Mouse (Mus musculus) left cerebral cortex, postnatal 36 days (tissue): ENCODE results near the gene C8g. TPM values are rescaled to one million over a fixed set of nuclear protein-coding genes. Genes with fewer than 3 reads are reported as not detected.

Source experiments
- DNase-seq, 2 experiments: peaks; one replicate each; pipeline ENCODE4 v3.0.0; 2021 to 2022; ENCODE audit warnings: low spot score in 2 of 2, mixed read lengths in 1 of 2
- intact Hi-C: fragments of 180-260 bp; cut with DNase I; formaldehyde crosslinking; loops from one replicate; pipeline ENCODE4 v1.15.1; 2025
- total RNA-seq, 2 experiments: library from RNA; stranded (reverse); gene quantifications; 2 replicates each; pipeline ENCODE4 v1.2.3; 2021

Gene C8g
- 1 to 10 TPM; 1.0 to 1.6 TPM for total RNA-seq

GRCm38 (mm10) chr2:25501593-25502486 is at the start of gene C8g:
Gene C8g (minus strand): TSS chr2:25501719.
- no peak for DNase-seq
- intact Hi-C loops: loop anchor here (2.0 kb wide), 1 partner anchor 41 kb away; the partner anchor contains the start of gene Paxx

DNA sequence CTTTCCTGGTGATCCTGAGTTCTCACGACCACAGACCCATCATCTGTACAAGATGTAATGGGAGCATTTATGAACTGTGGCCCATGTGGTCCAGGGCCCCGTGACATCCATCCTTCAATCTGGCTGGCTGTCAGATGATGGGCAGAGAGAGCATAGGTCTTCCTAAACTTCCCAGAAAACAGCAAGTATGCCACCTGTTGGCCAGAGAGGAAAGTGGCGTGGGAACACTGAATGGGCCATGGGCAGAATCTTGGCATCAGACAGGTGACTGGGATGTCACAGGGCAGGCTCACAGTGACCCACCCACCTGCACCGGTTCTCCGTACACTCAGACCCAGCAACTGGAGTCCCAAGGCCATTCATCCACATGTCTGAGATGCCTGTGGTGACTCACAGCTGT is 49.7 kb upstream of the C8g start:
- intact Hi-C loops: no loop called here
- DNase-seq: no peak

DNA sequence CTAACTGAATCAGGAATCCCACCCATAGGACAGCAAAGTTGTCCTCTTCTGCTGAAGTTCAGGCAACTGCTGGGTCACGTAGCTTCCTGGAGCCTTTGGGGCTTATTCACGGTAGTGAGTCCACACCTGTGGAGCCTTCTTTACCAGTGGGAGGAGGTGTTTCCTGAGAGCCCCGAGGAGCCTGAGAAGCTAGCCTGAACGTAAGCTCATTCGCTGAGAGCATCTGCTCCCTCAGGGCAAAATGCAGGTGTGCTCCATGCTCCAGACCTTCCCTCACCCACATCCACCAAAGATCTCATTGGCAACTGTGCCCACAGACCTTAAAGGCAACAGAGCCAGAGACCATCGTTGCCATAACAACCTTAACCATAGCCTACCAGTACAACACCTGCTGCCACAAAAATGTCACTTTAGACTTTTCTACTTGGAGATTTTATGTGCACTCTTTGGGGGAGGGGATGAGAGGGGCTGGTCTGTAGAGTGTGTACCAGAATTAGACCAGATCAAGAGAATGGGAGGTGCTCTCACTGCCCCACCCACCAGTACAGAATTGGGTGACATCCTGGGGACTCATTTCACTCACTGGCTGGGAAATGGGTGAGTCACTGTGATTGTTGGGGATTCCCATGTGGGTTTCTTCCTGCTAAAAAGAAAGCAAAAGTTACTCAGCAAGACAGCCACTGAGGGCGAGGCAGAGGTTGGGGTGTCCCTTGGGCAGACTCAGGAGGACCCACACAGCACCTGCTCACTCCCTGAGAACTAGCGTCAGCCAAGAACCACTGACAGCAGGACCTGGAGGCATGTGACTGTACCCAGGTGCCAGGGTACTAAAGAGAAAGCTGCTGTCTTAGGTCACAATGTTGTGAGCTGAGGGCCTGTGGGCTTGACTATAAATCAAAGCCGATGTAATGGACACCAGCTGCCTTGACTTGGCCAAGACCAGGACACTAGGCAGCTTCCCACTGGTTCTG is 47.8 kb upstream of the C8g start:
- intact Hi-C loops: loop anchor here (5.0 kb wide), 1 partner anchor 122 kb away; the partner anchor contains the start of gene Abca2
- no peak for DNase-seq

GRCm38 (mm10) chr2:25546811-25547491 is 45.4 kb upstream of the C8g start, which contains the start of gene Traf2:
Gene Traf2 (minus strand): TSS chr2:25546940.
- peak; percentile 97 to 99 for DNase-seq
- intact Hi-C loops: loop anchor here (5.0 kb wide), 1 partner anchor 120 kb away; the partner anchor contains the start of gene Abca2

- DNase-seq: no peak
- intact Hi-C loops: loop anchor here (5.0 kb wide), 1 partner anchor 119 kb away; the partner anchor contains the start of gene Abca2
Measured at GRCm38 (mm10) chr2:25545996-25546810, 44.7 kb upstream of the C8g start.

- intact Hi-C loops: no loop called here
Measured at GRCm38 (mm10) chr2:25541644-25542367, 40.3 kb upstream of the C8g start.

GRCm38 (mm10) chr2:25540541-25540948 is 39.0 kb upstream of the C8g start:
- no peak for DNase-seq
- intact Hi-C loops: no loop called here

More at GRCm38 (mm10) chr2:25541644-25542367, 40.3 kb upstream of the C8g start:
- DNase-seq: no peak

GRCm38 (mm10) chr2:25536531-25536930 is 35.0 kb upstream of the C8g start:
- intact Hi-C loops: no loop called here
- no peak for DNase-seq

GRCm38 (mm10) chr2:25534866-25535182 is 33.3 kb upstream of the C8g start:
- intact Hi-C loops: no loop called here
- no peak for DNase-seq

DNA sequence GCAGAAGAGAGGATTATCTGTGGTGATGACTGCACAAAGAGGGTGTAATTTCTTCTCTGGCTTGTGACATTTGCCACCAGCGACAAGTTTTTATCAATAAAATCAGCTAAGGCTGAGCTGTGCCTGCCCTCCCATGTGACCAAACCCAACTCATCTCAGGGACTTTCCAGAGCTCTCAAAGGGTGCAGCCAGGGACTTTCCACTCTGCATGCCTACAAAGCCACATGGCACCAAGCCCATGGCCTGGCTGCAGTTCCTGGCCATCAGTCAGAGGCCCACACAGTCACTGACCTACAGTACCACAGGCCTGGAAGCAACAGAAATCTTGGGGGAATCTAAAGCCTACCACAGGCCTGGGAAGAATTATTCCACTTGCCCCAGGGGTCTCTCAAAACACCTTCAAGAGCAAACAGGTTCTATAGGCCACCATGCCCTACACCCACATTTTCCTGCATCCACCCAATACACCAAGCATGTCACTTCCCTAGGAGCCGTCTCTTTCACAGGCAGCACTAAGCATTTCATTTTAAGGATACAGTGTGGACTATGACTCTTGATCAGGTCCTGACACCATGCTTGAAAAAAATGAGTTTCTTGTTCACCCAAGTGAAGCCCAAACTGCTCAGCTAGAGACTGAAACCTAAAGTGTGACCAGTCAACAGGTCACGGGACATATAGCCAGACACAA is 32.8 kb upstream of the C8g start:
- intact Hi-C loops: no loop called here
- DNase-seq: peak in 1 of 2 experiments; percentile 21

- DNase-seq: no peak
- intact Hi-C loops: no loop called here
Measured at GRCm38 (mm10) chr2:25533707-25534106, 32.2 kb upstream of the C8g start.

DNA sequence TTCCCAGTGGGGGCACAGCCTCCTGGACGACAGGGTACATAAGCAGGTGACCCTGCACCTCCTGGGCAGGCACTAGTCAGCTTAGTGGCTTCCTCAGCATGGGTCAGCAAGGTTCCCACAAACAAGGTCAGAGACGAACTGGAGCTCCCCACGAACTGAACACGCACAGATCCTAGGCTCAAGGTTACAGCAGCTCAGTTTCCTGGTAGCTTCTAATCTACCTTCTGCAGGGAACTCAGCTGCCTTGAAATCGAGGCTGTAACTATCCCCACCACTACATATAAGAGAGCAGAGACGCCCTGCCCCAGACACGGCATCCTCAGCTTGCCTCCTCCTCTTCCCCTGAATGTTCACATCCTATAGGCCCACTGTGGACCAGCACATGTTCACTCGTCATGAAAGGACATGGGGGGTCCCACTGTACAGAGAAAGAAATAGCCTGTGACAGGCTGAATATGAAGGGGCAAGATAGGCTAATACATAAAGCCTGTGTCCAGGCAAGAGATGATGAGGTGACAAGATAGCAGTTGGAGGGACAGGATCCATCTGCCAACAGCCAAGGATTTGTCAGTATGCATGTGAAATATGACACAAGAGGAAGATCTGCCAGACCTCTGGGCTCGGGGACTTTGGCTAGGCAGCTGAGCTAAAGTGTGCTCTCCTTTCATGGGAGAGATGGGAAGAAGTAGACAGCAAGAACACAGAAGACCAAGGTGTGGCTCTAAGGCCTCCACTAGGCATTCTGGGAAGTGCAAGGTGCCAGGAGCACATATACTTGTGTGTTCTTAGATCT is 25.2 kb upstream of the C8g start:
- intact Hi-C loops: no loop called here
- no peak for DNase-seq

- no peak for DNase-seq
- intact Hi-C loops: no loop called here
Measured at GRCm38 (mm10) chr2:25509912-25510311, 8.4 kb upstream of the C8g start.

GRCm38 (mm10) chr2:25506964-25507363 is 5.4 kb upstream of the C8g start:
- intact Hi-C loops: no loop called here
- no peak for DNase-seq

DNA sequence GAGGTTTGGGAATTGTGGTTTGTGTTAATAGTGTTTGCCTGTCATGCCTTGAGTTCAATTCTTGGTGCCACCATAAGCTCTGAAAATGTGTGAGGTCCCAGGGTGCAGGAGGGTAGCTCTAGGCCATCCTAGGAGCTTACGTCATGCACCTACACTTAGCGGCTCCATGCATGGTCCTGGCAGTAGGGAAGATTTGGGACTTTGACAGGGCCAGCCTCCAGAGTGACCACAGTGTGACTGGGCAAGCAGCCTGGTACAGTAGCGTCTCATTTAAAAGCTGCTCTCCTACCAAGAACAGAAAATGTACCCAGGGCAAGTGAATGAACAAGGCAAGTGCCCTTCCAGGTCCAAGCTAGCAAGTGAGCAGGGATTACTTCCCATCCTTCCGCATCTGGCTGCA is 4.3 kb upstream of the C8g start:
- intact Hi-C loops: no loop called here
- no peak for DNase-seq

GRCm38 (mm10) chr2:25505000-25505399 is 3.5 kb upstream of the C8g start:
- DNase-seq: no peak
- intact Hi-C loops: no loop called here

DNA sequence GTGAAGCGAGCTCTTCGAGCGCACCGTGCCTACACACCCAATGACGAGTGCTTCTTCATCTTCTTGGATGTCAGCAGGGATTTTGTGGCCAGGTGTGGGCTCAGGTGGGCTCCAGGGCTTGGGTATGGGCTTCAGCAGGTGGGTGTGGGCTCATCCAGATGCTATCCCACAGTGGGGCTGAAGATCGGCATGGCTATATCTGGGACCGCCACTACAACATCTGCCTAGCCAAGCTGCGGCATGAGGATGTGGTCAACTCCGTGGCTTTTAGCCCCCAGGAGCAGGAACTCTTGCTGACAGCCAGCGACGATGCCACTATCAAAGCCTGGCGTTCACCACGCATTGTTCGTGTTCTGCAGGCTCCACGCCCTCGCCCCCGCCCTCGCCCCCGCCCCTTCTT is 3.0 kb upstream of the C8g start:
- no peak for DNase-seq
- intact Hi-C loops: no loop called here
